Mouse (Mus musculus) C2C12 (cell line): ENCODE results near the gene Tcea2. TPM values are rescaled to one million over a fixed set of nuclear protein-coding genes. Genes with fewer than 3 reads are reported as not detected.
A peak's percentile ranks its signal among the peaks of the same experiment; 100 is the strongest.

Source experiments
- H3K27me3 ChIP-seq: one replicate; pipeline ENCODE4 v1.6.1; 2011; ENCODE audit not compliant: control insufficient read depth, insufficient read depth, insufficient read length
- H3K36me3 ChIP-seq: one replicate; pipeline ENCODE4 v1.6.1; 2011; ENCODE audit not compliant: control insufficient read depth, insufficient read depth
- H3K4me3 ChIP-seq: one replicate; pipeline ENCODE4 v1.5.1; 2011; ENCODE audit warnings: mild to moderate bottlenecking, control low read depth; ENCODE audit not compliant: poor library complexity, insufficient read depth, severe bottlenecking
- H3K79me2 ChIP-seq: one replicate; pipeline ENCODE4 v1.6.1; 2011; ENCODE audit not compliant: control insufficient read depth, insufficient read depth
- H3K79me3 ChIP-seq: one replicate; pipeline ENCODE4 v1.6.1; 2011; ENCODE audit warnings: low read depth, control low read depth
- H3ac ChIP-seq: one replicate; pipeline ENCODE3; 2011; ENCODE audit warnings: low read depth; ENCODE audit not compliant: control insufficient read depth, insufficient read length
- CEBPB ChIP-seq: IDR thresholded peaks from one replicate; pipeline ENCODE4 v1.6.1; 2011; ENCODE audit warnings: low read depth, mild to moderate bottlenecking, control low read depth, moderate library complexity
- CTCF ChIP-seq: IDR thresholded peaks from one replicate; pipeline ENCODE4 v1.5.1; 2011; ENCODE audit not compliant: control insufficient read depth, insufficient read depth, insufficient read length
- FOSL1 ChIP-seq: IDR thresholded peaks from one replicate; pipeline ENCODE4 v1.8.0; 2011; ENCODE audit warnings: mild to moderate bottlenecking, low read length; ENCODE audit not compliant: poor library complexity, insufficient read depth, severe bottlenecking
- MAX ChIP-seq: IDR thresholded peaks from one replicate; pipeline ENCODE4 v1.6.1; 2011; ENCODE audit warnings: mild to moderate bottlenecking, control low read depth
- MYOD1 ChIP-seq: IDR thresholded peaks from one replicate; pipeline ENCODE4 v1.6.1; 2011; ENCODE audit warnings: low read depth; ENCODE audit not compliant: control insufficient read depth, insufficient read length
- MYOG ChIP-seq: IDR thresholded peaks from one replicate; pipeline ENCODE4 v1.6.1; 2011; ENCODE audit not compliant: control insufficient read depth, insufficient read length; ENCODE audit errors: extremely low read depth
- USF1 ChIP-seq: IDR thresholded peaks from one replicate; pipeline ENCODE4 v1.6.1; 2011; ENCODE audit warnings: low read depth, mild to moderate bottlenecking, control low read depth, moderate library complexity
- polyA plus RNA-seq: library from polyadenylated mRNA; unstranded; fragments of >200 nt; fragmentation: generic; extraction: Trizol; gene quantifications from one replicate; pipeline ENCODE4 v1.2.1, GENCODE M21; 2012; ENCODE audit warnings: missing spikeins

The Tcea2 gene
- polyA plus RNA-seq, 1 experiment: 1.6 TPM

GRCm38 (mm10) chr2:181658528-181658927, 21.6 kb upstream of the Tcea2 start:
- Histone ChIP-seq H3K4me3 (no peak overlapping the region), H3K79me2 (no peaks in the 10 kb centered on the region), H3ac (no peak overlapping the region), H3K27me3 (no peaks in the 10 kb centered on the region), H3K79me3 (no peaks in the 10 kb centered on the region), H3K36me3 (peaks cover 26% of the 10 kb centered on the region)
- TF ChIP-seq FOSL1: no peak
- TF ChIP-seq MAX: no peak
- TF ChIP-seq MYOD1: no peak
- TF ChIP-seq CEBPB: no peak

- no peaks in the 10 kb centered on the region for H3K79me3 ChIP-seq
- peaks cover 21% of the 10 kb centered on the region for H3K36me3 ChIP-seq
- no peaks in the 10 kb centered on the region for H3K27me3 ChIP-seq
- H3K4me3 ChIP-seq: no peak overlapping the region
- no peak overlapping the region for H3ac ChIP-seq
- no peaks in the 10 kb centered on the region for H3K79me2 ChIP-seq
- TF ChIP-seq CEBPB (no peak), FOSL1 (no peak), MYOD1 (no peak), CTCF (no peak), MYOG (no peak), USF1 (no peak), MAX (no peak)
Measured at GRCm38 (mm10) chr2:181658930-181659555, 21.1 kb upstream of the Tcea2 start.

- no peaks in the 10 kb centered on the region for H3K79me2 ChIP-seq
- H3K4me3 ChIP-seq: no peak overlapping the region
- H3K27me3 ChIP-seq: no peaks in the 10 kb centered on the region
- H3K36me3 ChIP-seq: peaks cover 20% of the 10 kb centered on the region
- no peaks in the 10 kb centered on the region for H3K79me3 ChIP-seq
- H3ac ChIP-seq: no peak overlapping the region
- peak; percentile 43 for TF ChIP-seq CTCF
- TF ChIP-seq FOSL1: no peak
- no peak for TF ChIP-seq MYOG
- TF ChIP-seq MYOD1: no peak
Measured at GRCm38 (mm10) chr2:181659609-181660055, 20.5 kb upstream of the Tcea2 start.

GRCm38 (mm10) chr2:181662620-181663297, 17.4 kb upstream of the Tcea2 start:
- H3K79me3 ChIP-seq: no peaks in the 10 kb centered on the region
- TF ChIP-seq CEBPB (no peak), MYOD1 (no peak), USF1 (no peak), MAX (no peak), FOSL1 (no peak), MYOG (no peak), CTCF (no peak)
- H3ac ChIP-seq: no peak overlapping the region

GRCm38 (mm10) chr2:181663298-181663630, 16.8 kb upstream of the Tcea2 start:
- H3K36me3 ChIP-seq: no peaks in the 10 kb centered on the region
- H3K27me3 ChIP-seq: no peaks in the 10 kb centered on the region
- H3ac ChIP-seq: no peak overlapping the region
- TF ChIP-seq FOSL1: no peak
- TF ChIP-seq USF1: no peak
- TF ChIP-seq CTCF: no peak
- TF ChIP-seq MAX: no peak
- no peak for TF ChIP-seq CEBPB
- no peak for TF ChIP-seq MYOD1
- no peak for TF ChIP-seq MYOG
- H3K79me3 ChIP-seq: no peaks in the 10 kb centered on the region
- H3K4me3 ChIP-seq: no peak overlapping the region
- no peaks in the 10 kb centered on the region for H3K79me2 ChIP-seq

More at GRCm38 (mm10) chr2:181662620-181663297, 17.4 kb upstream of the Tcea2 start:
- H3K79me2 ChIP-seq: no peaks in the 10 kb centered on the region
- H3K4me3 ChIP-seq: no peak overlapping the region
- H3K27me3 ChIP-seq: no peaks in the 10 kb centered on the region
- no peaks in the 10 kb centered on the region for H3K36me3 ChIP-seq
